Mouse (Mus musculus) bone marrow, adult 2 months (tissue): ENCODE data around the gene Naa40. TPM values are rescaled to one million over a fixed set of nuclear protein-coding genes. Genes with fewer than 3 reads are reported as not detected.

Experiments used
- H3K27ac ChIP-seq: fragments of 200-500 bp; 2 replicates; pipeline ENCODE4 v1.5.1; 2012; ENCODE audit warnings: low read depth, mild to moderate bottlenecking, control low read depth, inconsistent platforms, low read length; ENCODE audit not compliant: control insufficient read depth, poor library complexity, insufficient read depth
- H3K4me1 ChIP-seq: fragments of 200-500 bp; 2 replicates; pipeline ENCODE4 v1.6.1; 2011; ENCODE audit warnings: low read length; ENCODE audit not compliant: control insufficient read depth, insufficient read depth
- H3K4me3 ChIP-seq: fragments of 200-500 bp; replicated peaks from 2 replicates; pipeline ENCODE3; 2011; ENCODE audit warnings: mild to moderate bottlenecking, low read depth, low read length, control low read depth; ENCODE audit not compliant: control insufficient read depth
- CTCF ChIP-seq: fragments of 200-500 bp; IDR thresholded peaks from 2 replicates; pipeline ENCODE4 v1.5.1; 2011; ENCODE audit warnings: low read length, control low read depth; ENCODE audit not compliant: control insufficient read depth, insufficient read depth
- POLR2A ChIP-seq: fragments of 200-500 bp; IDR thresholded peaks from 2 replicates; pipeline ENCODE4 v1.6.1; 2011; ENCODE audit warnings: low read depth, mild to moderate bottlenecking, control low read depth, low read length, borderline replicate concordance; ENCODE audit not compliant: control insufficient read depth
- WGBS: fragments of 180-500 bp; shearing (Covaris S2); methylation state at CpG from one replicate; pipeline ENCODE4 v1.1.7; 2018; 5-methylcytosine and 5-hydroxymethylcytosine counted together
- polyA plus RNA-seq: library from polyadenylated mRNA; stranded (reverse); fragments of >200 nt; gene quantifications from 2 replicates; pipeline ENCODE4 v1.2.4, GENCODE M21; 2011; ENCODE audit warnings: low replicate concordance; ENCODE audit not compliant: missing spikeins, insufficient read depth, insufficient read length

The Naa40 gene
- polyA plus RNA-seq, 1 experiment = 16.3 TPM

- Histone ChIP-seq H3K27ac (no peak overlapping the region), H3K4me3 (no peak overlapping the region), H3K4me1 (no peaks in the 10 kb centered on the region)
- 78% methylated on average over 7 of the region's 7 CpGs for WGBS
- TF ChIP-seq POLR2A (no peak), CTCF (no peak)
Measured at GRCm38 (mm10) chr19:7276796-7277195, 35.8 kb upstream of the Naa40 start.

GRCm38 (mm10) chr19:7276053-7276659 lies 35.2 kb upstream of the Naa40 start:
- H3K4me1 ChIP-seq = no peaks in the 10 kb centered on the region
- no peak overlapping the region for H3K4me3 ChIP-seq
- 72% methylated on average over 7 of the region's 7 CpGs for WGBS
- H3K27ac ChIP-seq = no peak overlapping the region
- TF ChIP-seq POLR2A (no peak), CTCF (no peak)

GRCm38 (mm10) chr19:7275131-7275789 lies 34.3 kb upstream of the Naa40 start:
- no peak for TF ChIP-seq POLR2A
- TF ChIP-seq CTCF = no peak
- WGBS = 62% methylated on average over 7 of the region's 7 CpGs
- H3K4me1 ChIP-seq = no peaks in the 10 kb centered on the region
- H3K27ac ChIP-seq = no peak overlapping the region
- no peak overlapping the region for H3K4me3 ChIP-seq

GRCm38 (mm10) chr19:7274326-7274990 lies 33.5 kb upstream of the Naa40 start:
- 27% methylated on average over 12 of the region's 13 CpGs for WGBS
- no peak overlapping the region for H3K27ac ChIP-seq
- no peak for TF ChIP-seq POLR2A
- no peak for TF ChIP-seq CTCF
- H3K4me3 ChIP-seq = no peak overlapping the region
- H3K4me1 ChIP-seq = no peaks in the 10 kb centered on the region

GRCm38 (mm10) chr19:7273486-7273885 lies 32.5 kb upstream of the Naa40 start:
- TF ChIP-seq POLR2A (no peak), CTCF (peak; percentile 25; the same call in 1 of the 2 replicates)
- H3K27ac ChIP-seq = no peak overlapping the region
- H3K4me3 ChIP-seq = no peak overlapping the region
- H3K4me1 ChIP-seq = no peaks in the 10 kb centered on the region
- 80% methylated on average over 4 of the region's 4 CpGs for WGBS

- WGBS = 15% methylated on average over 11 of the region's 11 CpGs
- Histone ChIP-seq H3K4me3 (peak overlapping the region; percentile 12), H3K4me1 (no peaks in the 10 kb centered on the region), H3K27ac (no peak overlapping the region)
- TF ChIP-seq POLR2A (no peak), CTCF (no peak)
Measured at GRCm38 (mm10) chr19:7269290-7270044, 28.5 kb upstream of the Naa40 start.

GRCm38 (mm10) chr19:7268722-7269090 lies 27.7 kb upstream of the Naa40 start:
- H3K27ac ChIP-seq = peak overlapping the region; percentile 54; the same call in 1 of the 2 replicates
- H3K4me1 ChIP-seq = no peaks in the 10 kb centered on the region
- H3K4me3 ChIP-seq = peak overlapping the region; percentile 53
- TF ChIP-seq POLR2A (no peak), CTCF (peak; percentile 59)
- under 1% methylated on average over 30 of the region's 30 CpGs for WGBS
